Mouse (Mus musculus) midbrain, embryonic 11.5 days (tissue): ENCODE measurements around the gene Thap12. TPM values are rescaled to one million over a fixed set of nuclear protein-coding genes. Genes with fewer than 3 reads are reported as not detected.

Experiments
- ATAC-seq: fragments of 200-750 bp; cut with Nextera tagmentation; 2 replicates; pipeline ENCODE4 v1.8.0; 2017; ENCODE audit warnings: moderate TSS enrichment, moderate library complexity; ENCODE audit not compliant: low FRiP score
- DNase-seq: peaks from one replicate; pipeline ENCODE4 v3.0.0; 2015; ENCODE audit warnings: low spot score; ENCODE audit errors: missing footprints
- H3K27ac ChIP-seq: fragments of 300-500 bp; sonication (generic); 2 replicates; pipeline ENCODE4 v1.5.1; 2014; ENCODE audit warnings: low read depth, low read length
- H3K27me3 ChIP-seq: fragments of 300-500 bp; sonication (generic); 2 replicates; pipeline ENCODE4 v1.6.1; 2014; ENCODE audit warnings: mild to moderate bottlenecking, low read length, moderate library complexity, mixed read lengths; ENCODE audit not compliant: control insufficient read depth, insufficient read depth
- H3K36me3 ChIP-seq: fragments of 300-500 bp; sonication (generic); 2 replicates; pipeline ENCODE4 v1.6.1; 2014; ENCODE audit warnings: mild to moderate bottlenecking, low read length, moderate library complexity, mixed read lengths; ENCODE audit not compliant: control insufficient read depth, insufficient read depth
- H3K4me1 ChIP-seq: fragments of 300-500 bp; sonication (generic); 2 replicates; pipeline ENCODE4 v1.6.1; 2014; ENCODE audit warnings: low read length; ENCODE audit not compliant: control insufficient read depth, insufficient read depth
- H3K4me2 ChIP-seq: fragments of 300-500 bp; sonication (generic); 2 replicates; pipeline ENCODE4 v1.6.1; 2014; ENCODE audit warnings: mild to moderate bottlenecking, moderate library complexity
- H3K4me3 ChIP-seq: fragments of 300-500 bp; sonication (generic); 2 replicates; pipeline ENCODE4 v1.5.1; 2014; ENCODE audit warnings: low read depth, low read length
- H3K9ac ChIP-seq: fragments of 300-500 bp; sonication (generic); 2 replicates; pipeline ENCODE4 v1.6.1; 2014; ENCODE audit warnings: low read length
- H3K9me3 ChIP-seq: fragments of 300-500 bp; sonication (generic); 2 replicates; pipeline ENCODE4 v1.6.1; 2016; ENCODE audit warnings: low read length; ENCODE audit not compliant: control insufficient read depth
- WGBS: fragments of 180-500 bp; shearing (Covaris S2); extraction: QIAGEN DNeasy Blood & Tissue Kit; methylation state at CpG from one replicate; pipeline ENCODE4 v1.1.7; 2014; 5-methylcytosine and 5-hydroxymethylcytosine counted together
- polyA plus RNA-seq: library from polyadenylated mRNA; unstranded; fragments of >200 nt; fragmentation: Nextera tagmentation; extraction: Ambion mirVana; gene quantifications from 2 replicates; pipeline ENCODE4 v1.2.1, GENCODE M21; 2014

Thap12 gene
- polyA plus RNA-seq, 1 experiment from 2014 or later, result 91.3 TPM

DNA sequence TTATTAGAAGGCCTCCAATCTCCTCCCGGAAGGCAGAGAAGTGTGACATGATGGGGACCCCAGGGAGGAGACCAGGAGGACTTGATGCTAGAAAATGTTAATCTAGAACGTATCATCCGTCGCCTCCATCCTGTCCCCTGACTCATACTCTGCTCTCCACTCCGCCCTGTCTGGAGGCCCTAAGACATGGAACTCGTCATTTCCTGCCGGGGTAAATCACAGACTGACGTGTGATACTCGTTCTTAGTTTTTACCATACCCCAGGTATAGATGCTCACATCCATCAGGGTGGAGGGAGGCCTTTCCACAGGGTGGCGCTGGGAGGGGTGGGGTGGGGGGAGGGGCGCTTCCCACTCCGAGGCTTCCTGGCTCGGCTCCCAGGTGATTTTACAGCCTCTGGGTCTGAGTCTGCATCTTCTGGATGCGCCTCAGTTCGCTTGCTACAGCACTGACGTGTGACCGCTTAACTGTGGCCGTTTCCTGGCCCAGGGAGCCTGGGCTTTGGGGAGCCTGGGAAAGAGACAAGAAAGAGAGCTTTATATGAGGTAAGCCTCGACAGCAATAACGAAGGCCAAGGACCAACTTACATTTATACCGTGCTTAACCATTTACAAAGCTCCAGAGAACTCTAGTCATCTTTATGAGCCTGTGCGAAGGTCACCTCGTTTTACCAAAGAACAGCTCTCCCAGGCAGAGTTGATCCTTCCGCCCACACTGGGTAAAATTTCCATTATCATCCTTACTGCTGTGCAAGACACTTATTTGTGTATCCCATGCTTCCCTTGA lies 9.9 kb upstream of the Thap12 start:
- ATAC-seq (no peak), DNase-seq (peak; percentile 78)
- WGBS, result 54% methylated on average over 24 of the region's 24 CpGs
- Histone ChIP-seq H3K9me3 (no peaks in the 10 kb centered on the region), H3K27me3 (no peaks in the 10 kb centered on the region), H3K4me3 (no peak overlapping the region), H3K4me1 (no peaks in the 10 kb centered on the region), H3K9ac (no peak overlapping the region), H3K27ac (no peak overlapping the region), H3K36me3 (no peaks in the 10 kb centered on the region), H3K4me2 (no peak overlapping the region)

DNA sequence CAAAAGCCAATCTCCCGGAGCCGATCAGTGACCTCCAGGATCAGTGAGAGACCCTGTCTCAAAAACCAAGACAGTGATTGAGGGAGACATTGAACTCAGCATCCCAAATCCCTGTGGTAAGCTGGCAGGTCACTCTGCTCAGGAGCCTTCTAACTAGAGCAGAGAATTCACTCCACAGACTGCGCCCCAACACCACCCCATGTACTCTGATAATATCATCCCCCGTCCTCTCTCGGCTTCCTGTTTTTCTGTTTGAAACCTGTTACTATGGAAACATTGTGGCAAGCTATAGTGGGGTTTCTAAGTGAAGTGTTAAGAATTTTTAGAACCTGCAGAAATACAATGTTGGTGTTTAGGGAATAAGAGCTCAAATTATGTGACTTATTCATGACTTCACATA lies 8.9 kb upstream of the Thap12 start:
- H3K9ac ChIP-seq, result no peak overlapping the region
- no peaks in the 10 kb centered on the region for H3K36me3 ChIP-seq
- no peak overlapping the region for H3K4me2 ChIP-seq
- no peak overlapping the region for H3K4me3 ChIP-seq
- H3K27me3 ChIP-seq, result no peaks in the 10 kb centered on the region
- DNase-seq (peak; percentile 44), ATAC-seq (no peak)
- no peaks in the 10 kb centered on the region; the same call in 1 of the 2 replicates for H3K4me1 ChIP-seq
- H3K9me3 ChIP-seq, result no peaks in the 10 kb centered on the region
- no peak overlapping the region for H3K27ac ChIP-seq
- WGBS, result 82% methylated on average over 5 of the region's 5 CpGs

DNA sequence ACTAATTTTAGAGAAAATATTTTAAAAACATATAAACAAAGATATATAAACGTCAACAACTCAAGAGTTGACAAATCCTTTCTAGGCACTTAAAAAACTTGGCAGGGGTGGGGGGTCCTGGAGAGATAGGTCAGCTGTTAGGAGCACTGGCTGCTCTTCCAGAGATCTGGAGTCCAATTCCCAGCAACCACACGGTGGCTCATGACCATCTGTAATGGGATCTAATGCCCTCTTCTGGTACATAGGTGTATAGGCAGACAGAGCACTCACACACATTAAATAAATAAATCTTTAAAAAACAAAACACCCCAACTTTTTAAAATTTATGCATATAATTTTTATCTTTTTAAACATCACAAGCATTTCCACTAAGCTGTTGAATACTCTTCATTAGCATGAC lies 5.4 kb upstream of the Thap12 start:
- H3K4me1 ChIP-seq, result peaks cover 7% of the 10 kb centered on the region
- ATAC-seq (no peak), DNase-seq (peak; percentile 37)
- no peak overlapping the region for H3K4me2 ChIP-seq
- no peaks in the 10 kb centered on the region for H3K27me3 ChIP-seq
- H3K9ac ChIP-seq, result no peak overlapping the region
- no peaks in the 10 kb centered on the region for H3K9me3 ChIP-seq
- H3K4me3 ChIP-seq, result no peak overlapping the region
- no peak overlapping the region for H3K27ac ChIP-seq
- WGBS, result 21% methylated on average over 2 of the region's 2 CpGs
- no peaks in the 10 kb centered on the region for H3K36me3 ChIP-seq

DNA sequence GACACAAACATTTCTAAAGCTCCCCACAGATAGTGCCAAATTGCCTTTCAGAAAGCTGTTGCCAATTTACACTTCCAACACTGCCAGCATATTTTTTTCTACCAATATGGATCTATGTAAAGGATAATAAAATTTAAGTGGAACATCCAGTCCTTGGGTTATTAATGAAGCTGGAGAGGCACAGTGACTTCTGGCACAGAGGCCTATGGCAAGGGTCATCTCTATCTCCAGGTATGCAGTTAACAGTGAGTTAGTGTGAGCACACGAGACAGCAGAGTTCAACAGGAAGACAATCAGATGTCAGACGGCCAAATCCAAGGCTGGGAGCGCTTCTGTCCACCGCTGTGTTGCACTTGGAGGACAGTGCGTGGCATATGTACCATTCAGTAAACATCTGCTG lies 4.9 kb upstream of the Thap12 start:
- Histone ChIP-seq H3K9me3 (no peaks in the 10 kb centered on the region), H3K9ac (no peak overlapping the region), H3K27ac (no peak overlapping the region), H3K4me2 (no peak overlapping the region), H3K27me3 (no peaks in the 10 kb centered on the region), H3K4me1 (peaks cover 7% of the 10 kb centered on the region), H3K4me3 (no peak overlapping the region), H3K36me3 (no peaks in the 10 kb centered on the region)
- WGBS, result 63% methylated on average over 5 of the region's 5 CpGs
- DNase-seq (peak; percentile 57), ATAC-seq (no peak)

DNA sequence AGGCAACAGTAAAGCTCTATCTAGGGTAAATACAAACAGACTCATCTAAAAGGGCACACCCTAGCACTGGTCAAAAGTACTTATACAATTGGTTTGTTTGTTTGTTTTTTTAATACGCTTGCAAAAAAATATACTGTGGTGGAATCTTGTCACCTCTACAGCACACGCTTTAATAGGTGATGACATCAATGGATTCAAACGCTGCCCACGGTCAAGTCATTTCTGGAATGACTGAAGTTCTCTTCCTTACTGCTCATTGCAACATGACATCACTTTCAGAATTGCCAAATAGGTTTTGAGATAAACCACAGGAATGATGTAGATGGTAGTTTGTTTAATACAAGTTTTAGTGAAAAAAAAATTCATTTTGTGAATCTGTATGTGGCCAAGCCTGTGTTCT lies 4.3 kb upstream of the Thap12 start:
- no peak overlapping the region for H3K4me2 ChIP-seq
- no peak overlapping the region for H3K27ac ChIP-seq
- H3K9ac ChIP-seq, result no peak overlapping the region
- no peak overlapping the region for H3K4me3 ChIP-seq
- H3K27me3 ChIP-seq, result no peaks in the 10 kb centered on the region
- peaks cover 7% of the 10 kb centered on the region for H3K4me1 ChIP-seq
- H3K36me3 ChIP-seq, result no peaks in the 10 kb centered on the region
- WGBS, result 89% methylated on average over 4 of the region's 4 CpGs
- DNase-seq, result peak; percentile 47
- no peaks in the 10 kb centered on the region for H3K9me3 ChIP-seq
- ATAC-seq, result no peak

DNA sequence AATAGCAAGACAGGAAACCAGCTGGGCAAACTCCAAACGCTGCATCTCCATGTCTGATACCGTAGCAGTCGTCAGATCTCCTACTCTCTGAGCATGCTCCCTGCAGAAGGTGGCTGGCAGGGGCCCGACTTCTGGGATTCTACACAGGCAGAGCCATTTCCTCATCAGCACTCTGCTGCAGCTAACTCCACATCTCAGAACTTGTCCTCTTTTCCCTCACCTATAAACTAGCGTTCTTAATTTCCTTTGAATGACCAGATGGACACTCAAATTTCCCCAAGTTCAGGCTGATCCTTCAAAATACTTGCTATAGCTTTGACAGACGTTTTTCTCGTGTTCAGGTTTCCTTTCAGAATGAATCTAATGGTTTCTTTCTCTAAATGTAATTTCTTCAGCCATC lies 1.1 kb upstream of the Thap12 start:
- peak overlapping the region; percentile 85 for H3K9ac ChIP-seq
- WGBS, result 70% methylated on average over 7 of the region's 7 CpGs
- DNase-seq (peak; percentile 86), ATAC-seq (no peak)
- no peaks in the 10 kb centered on the region for H3K36me3 ChIP-seq
- H3K27me3 ChIP-seq, result no peaks in the 10 kb centered on the region
- peaks cover 21% of the 10 kb centered on the region for H3K4me1 ChIP-seq
- peak overlapping the region; percentile 76 for H3K4me2 ChIP-seq
- H3K27ac ChIP-seq, result no peak overlapping the region
- peak overlapping the region; percentile 98 for H3K4me3 ChIP-seq
- H3K9me3 ChIP-seq, result no peaks in the 10 kb centered on the region

DNA sequence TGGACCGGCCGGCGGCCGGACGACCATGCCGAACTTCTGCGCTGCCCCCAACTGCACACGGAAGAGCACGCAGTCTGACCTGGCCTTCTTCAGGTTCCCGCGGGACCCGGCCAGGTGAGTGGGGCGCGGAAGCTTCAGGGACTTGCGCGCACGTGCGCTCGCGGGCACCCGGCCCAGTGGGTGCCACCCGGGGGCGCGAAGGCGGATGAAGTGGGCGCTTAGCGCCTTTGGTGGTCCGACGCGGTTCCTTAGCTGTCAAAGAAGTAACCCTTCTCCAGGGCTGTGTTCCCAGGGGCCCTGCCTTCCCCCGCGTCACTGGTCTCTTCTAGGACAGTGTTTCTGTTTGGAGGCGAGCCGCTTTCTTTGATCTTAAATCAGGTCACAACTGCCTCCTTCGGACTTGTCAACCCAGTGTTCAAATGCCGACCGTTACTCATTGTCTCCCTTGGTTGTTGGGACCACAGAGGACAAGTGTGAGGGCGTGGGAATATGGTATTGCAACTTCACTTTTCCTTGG lies 520 bp downstream of the Thap12 start:
- H3K4me3 ChIP-seq, result peak overlapping the region; percentile 98
- H3K4me1 ChIP-seq, result peaks cover 21% of the 10 kb centered on the region
- ATAC-seq, result no peak; the same call in 1 of the 2 replicates
- peak overlapping the region; percentile 94 for H3K9ac ChIP-seq
- peak overlapping the region; percentile 61 for H3K4me2 ChIP-seq
- H3K36me3 ChIP-seq, result no peaks in the 10 kb centered on the region
- no peaks in the 10 kb centered on the region for H3K27me3 ChIP-seq
- H3K9me3 ChIP-seq, result no peaks in the 10 kb centered on the region
- WGBS, result under 1% methylated on average over 38 of the region's 38 CpGs
- peak; percentile 93 for DNase-seq
- H3K27ac ChIP-seq, result peak overlapping the region; percentile 67

DNA sequence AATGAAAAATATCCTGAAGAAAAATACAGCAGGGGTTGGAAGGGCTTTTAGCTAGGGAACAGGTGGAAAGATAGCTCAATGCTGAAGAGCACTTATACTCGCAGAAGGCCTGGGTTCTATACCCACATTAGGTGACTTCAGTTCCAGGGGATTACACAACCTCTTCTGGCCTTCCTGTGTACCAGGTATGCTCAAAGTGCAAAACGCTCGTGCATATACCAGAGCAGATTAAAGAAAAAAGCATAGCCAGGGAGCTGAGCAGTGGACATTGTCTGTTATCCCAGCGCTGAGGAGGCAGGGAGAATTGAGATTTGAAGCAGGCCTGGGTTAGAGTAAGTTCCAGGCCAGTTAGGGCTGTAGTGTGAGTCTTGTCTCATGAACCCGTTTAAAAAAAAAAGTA lies 1.4 kb downstream of the Thap12 start:
- H3K27ac ChIP-seq, result no peak overlapping the region
- no peaks in the 10 kb centered on the region for H3K36me3 ChIP-seq
- peak overlapping the region; percentile 94 for H3K9ac ChIP-seq
- 55% methylated on average over 5 of the region's 5 CpGs for WGBS
- peak; percentile 77 for DNase-seq
- no peaks in the 10 kb centered on the region for H3K27me3 ChIP-seq
- peak overlapping the region; percentile 61 for H3K4me2 ChIP-seq
- H3K4me3 ChIP-seq, result peak overlapping the region; percentile 98
- no peaks in the 10 kb centered on the region for H3K9me3 ChIP-seq
- peaks cover 21% of the 10 kb centered on the region for H3K4me1 ChIP-seq
- no peak for ATAC-seq

DNA sequence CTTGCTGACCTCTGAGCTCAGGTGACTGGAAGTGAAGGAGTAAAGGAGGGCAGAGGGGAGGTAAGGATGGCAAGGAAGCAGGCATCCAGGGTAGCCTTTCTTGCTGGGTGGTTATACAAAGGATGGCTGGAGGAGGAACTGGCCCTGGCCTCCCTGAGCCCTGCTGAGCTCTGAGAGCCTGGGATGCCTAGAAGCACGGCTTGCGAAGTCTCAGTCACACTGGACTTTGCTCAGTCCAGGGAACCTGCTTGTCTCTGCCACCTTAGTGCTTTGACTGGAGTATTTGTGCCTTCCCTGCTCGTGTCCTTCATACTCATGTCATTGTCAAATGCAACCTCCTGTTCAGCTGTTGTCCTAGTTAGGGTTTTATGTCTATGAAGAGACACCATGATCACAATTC lies 10.8 kb downstream of the Thap12 start:
- DNase-seq (no peak), ATAC-seq (no peak)
- WGBS, result 89% methylated on average over 3 of the region's 3 CpGs
- Histone ChIP-seq H3K9me3 (no peaks in the 10 kb centered on the region), H3K36me3 (peaks cover 11% of the 10 kb centered on the region), H3K4me1 (no peaks in the 10 kb centered on the region), H3K27me3 (no peaks in the 10 kb centered on the region), H3K27ac (no peak overlapping the region), H3K4me3 (no peak overlapping the region), H3K4me2 (no peak overlapping the region), H3K9ac (no peak overlapping the region)
